Mouse (Mus musculus) lung, embryonic 16.5 days (tissue): ENCODE measurements around the gene Nhsl2. TPM values are rescaled to one million over a fixed set of nuclear protein-coding genes. Genes with fewer than 3 reads are reported as not detected.
A peak's percentile ranks its signal among the peaks of the same experiment; 100 is the strongest.

Experiments used
- ATAC-seq: fragments of 200-750 bp; cut with Nextera tagmentation; 2 replicates; pipeline ENCODE4 v1.8.0; 2017; ENCODE audit warnings: low read depth, mild to moderate bottlenecking, moderate library complexity
- H3K27ac ChIP-seq: fragments of 300-500 bp; sonication (generic); 2 replicates; pipeline ENCODE4 v1.5.1; 2014; ENCODE audit warnings: mild to moderate bottlenecking, control low read depth, low read length
- H3K27me3 ChIP-seq: fragments of 300-500 bp; sonication (generic); 2 replicates; pipeline ENCODE4 v1.6.1; 2014; ENCODE audit warnings: low read depth, low read length, mixed read lengths; ENCODE audit not compliant: control insufficient read depth, insufficient read depth
- H3K36me3 ChIP-seq: fragments of 300-500 bp; sonication (generic); 2 replicates; pipeline ENCODE4 v1.6.1; 2014; ENCODE audit warnings: low read length; ENCODE audit not compliant: control insufficient read depth, insufficient read depth
- H3K4me1 ChIP-seq: fragments of 300-500 bp; sonication (generic); replicated peaks from 2 replicates; pipeline ENCODE4 v1.6.1; 2014; ENCODE audit warnings: low read length, mixed read lengths; ENCODE audit not compliant: control insufficient read depth, insufficient read depth
- H3K4me2 ChIP-seq: fragments of 300-500 bp; sonication (generic); 2 replicates; pipeline ENCODE4 v1.6.1; 2014; ENCODE audit warnings: low read depth, low read length, control low read depth
- H3K4me3 ChIP-seq: fragments of 300-500 bp; sonication (generic); 2 replicates; pipeline ENCODE4 v1.5.1; 2014; ENCODE audit warnings: mild to moderate bottlenecking, low read length, control low read depth
- H3K9ac ChIP-seq: fragments of 300-500 bp; sonication (generic); 2 replicates; pipeline ENCODE4 v1.6.1; 2014; ENCODE audit warnings: low read length, control low read depth
- H3K9me3 ChIP-seq: fragments of 300-500 bp; sonication (generic); 2 replicates; pipeline ENCODE4 v1.6.1; 2016; ENCODE audit warnings: low read length; ENCODE audit not compliant: control insufficient read depth
- WGBS: fragments of 180-500 bp; shearing (Covaris S2); extraction: QIAGEN DNeasy Blood & Tissue Kit; methylation state at CpG from one replicate; pipeline ENCODE4 v1.1.7; 2014; 5-methylcytosine and 5-hydroxymethylcytosine counted together
- polyA plus RNA-seq: library from polyadenylated mRNA; unstranded; fragments of >200 nt; fragmentation: Nextera tagmentation; extraction: Ambion mirVana; gene quantifications from 2 replicates; pipeline ENCODE4 v1.2.1, GENCODE M21; 2015

Gene Nhsl2
- polyA plus RNA-seq, 1 experiment from 2014 or later = 4.5 TPM

DNA sequence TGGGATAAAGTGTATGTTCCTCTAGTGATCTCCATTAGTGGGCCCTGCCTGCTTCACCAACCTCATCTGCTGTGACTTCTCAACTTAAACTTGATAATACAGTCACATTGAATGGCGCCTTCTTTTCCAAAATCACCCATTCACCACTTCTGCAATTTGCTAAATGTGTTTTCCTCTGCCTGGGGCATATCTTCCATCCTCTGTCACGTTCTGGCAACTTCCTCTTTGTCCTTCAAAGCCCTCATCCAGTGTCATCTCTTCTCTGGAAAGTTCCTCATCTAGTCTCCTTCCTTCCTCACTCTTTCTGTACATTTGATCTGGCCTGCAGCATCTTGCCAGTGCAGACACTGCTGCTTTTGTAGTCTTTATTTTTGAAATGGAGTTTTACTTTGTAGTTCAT lies 158.8 kb downstream of the Nhsl2 start:
- no peak overlapping the region for H3K4me3 ChIP-seq
- peaks cover 6% of the 10 kb centered on the region; the same call in 1 of the 2 replicates for H3K27me3 ChIP-seq
- no peak for ATAC-seq
- H3K9ac ChIP-seq = no peak overlapping the region
- no peak overlapping the region for H3K4me2 ChIP-seq
- H3K27ac ChIP-seq = no peak overlapping the region
- whole genome bisulfite sequencing = 59% methylated on average over 2 of the region's 2 CpGs
- H3K9me3 ChIP-seq = no peaks in the 10 kb centered on the region
- H3K36me3 ChIP-seq = no peaks in the 10 kb centered on the region
- H3K4me1 ChIP-seq = 0 out of 2 replicates have a peak, but pooled peaks cover 2% of the 10 kb centered on the region

DNA sequence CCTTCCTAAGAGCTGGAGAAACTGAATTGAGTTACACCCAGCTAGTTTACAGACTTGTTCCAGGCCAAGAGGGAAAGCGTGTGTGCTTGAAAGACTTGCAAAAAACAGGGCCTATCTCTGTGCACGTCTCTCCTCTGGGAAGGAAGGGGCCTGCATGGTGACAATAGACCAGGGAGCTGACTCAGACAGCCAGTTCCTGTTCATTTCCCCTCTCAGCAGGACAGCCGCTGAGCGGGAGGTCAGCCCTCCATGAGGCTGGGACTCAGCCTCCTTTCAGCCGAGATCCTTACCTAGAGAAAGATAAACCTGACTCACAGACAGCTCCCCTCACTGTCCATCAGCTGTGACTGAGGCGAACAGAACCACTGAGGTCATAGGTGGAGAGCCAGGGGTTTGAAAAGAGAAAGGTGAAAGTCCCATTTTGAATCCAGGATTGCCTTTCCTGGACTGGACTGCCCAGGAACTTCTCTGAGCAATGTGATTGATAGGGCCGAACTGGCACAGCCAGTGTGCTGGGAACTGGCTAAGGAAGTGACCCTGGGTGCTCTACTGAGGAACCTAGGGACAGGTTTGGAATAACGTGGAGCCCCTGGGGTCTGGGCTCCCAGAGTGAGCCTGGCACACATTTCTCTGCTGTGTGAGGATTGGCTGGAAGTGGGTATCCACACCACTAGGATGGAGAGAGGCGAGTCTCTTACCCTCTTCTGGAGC lies 168.2 kb downstream of the Nhsl2 start:
- Histone ChIP-seq H3K27ac (peak overlapping the region; percentile 71), H3K9me3 (no peaks in the 10 kb centered on the region), H3K4me2 (peak overlapping the region; percentile 1; the same call in 1 of the 2 replicates), H3K36me3 (no peaks in the 10 kb centered on the region), H3K9ac (no peak overlapping the region), H3K4me1 (no peaks in the 10 kb centered on the region), H3K4me3 (peak overlapping the region; percentile 17), H3K27me3 (0 out of 2 replicates have a peak, but pooled peaks cover 2% of the 10 kb centered on the region)
- 42% methylated on average over 9 of the region's 9 CpGs for WGBS
- peak; percentile 74 for ATAC-seq

DNA sequence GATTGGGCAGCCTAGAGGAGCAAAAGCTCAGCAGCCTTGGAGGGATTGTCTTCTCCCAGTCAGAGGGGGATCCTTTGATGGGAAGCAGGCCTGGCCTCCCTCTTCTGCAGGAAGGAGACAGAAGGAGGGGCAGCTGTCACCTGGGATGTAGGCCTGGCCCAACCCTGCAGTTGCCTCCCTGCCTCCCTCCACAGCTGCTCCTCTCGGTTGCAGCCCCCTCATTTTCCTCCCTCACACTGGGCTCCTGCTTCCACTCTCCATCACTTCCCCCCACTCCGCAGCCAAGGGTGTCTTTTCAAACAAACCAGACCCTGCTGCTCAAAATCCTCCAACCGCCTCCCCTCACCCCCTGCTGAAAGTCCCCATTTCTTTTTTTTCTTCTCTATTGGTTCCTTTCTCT lies 169.7 kb downstream of the Nhsl2 start:
- 31% methylated on average over 3 of the region's 3 CpGs for WGBS
- H3K9me3 ChIP-seq = no peaks in the 10 kb centered on the region
- no peaks in the 10 kb centered on the region for H3K4me1 ChIP-seq
- peak overlapping the region; percentile 7; the same call in 1 of the 2 replicates for H3K4me3 ChIP-seq
- H3K27me3 ChIP-seq = 0 out of 2 replicates have a peak, but pooled peaks cover 2% of the 10 kb centered on the region
- H3K9ac ChIP-seq = no peak overlapping the region
- H3K36me3 ChIP-seq = no peaks in the 10 kb centered on the region
- H3K4me2 ChIP-seq = peak overlapping the region; percentile 29; the same call in 1 of the 2 replicates
- peak; percentile 74 for ATAC-seq
- 0 out of 2 replicates have a peak overlapping the region, but pooled peaks have one; percentile 3 for H3K27ac ChIP-seq

DNA sequence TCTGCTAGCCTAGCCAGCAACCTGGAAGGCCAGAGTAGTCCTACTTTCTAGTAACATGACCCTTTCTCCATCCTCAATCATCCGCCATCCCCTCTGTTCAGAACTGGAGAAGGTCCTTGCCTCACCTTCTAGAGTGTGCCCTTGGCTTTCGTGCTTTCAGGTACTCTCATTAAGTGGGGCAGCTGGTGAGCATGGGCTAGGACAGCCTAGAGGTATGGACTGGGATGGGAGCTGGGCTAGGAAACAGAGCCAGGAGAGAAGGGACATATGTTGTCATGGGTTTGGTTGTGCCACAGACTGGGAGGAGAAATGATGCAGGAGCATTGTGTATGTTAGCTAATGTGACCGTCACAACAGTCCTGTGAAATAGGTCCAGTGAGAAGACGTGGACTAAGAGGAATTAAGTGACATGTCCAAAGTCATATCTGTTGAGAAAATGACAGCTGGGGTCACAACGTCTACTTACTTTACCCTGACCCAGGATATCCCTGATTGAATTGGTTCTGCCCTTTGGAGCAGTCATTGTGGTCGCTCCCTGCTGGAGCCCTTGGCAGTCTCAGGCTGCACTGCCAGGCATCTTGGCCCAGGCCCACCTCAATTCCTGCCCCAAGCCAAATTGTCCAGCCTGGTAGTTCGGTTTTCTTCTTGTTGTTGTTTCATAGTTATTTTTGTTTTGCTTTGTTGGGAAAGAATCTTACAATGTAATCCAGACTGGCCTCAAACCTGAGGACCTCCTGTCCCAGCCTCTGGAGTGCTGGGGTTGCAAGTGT lies 170.5 kb downstream of the Nhsl2 start:
- no peak overlapping the region for H3K27ac ChIP-seq
- H3K4me2 ChIP-seq = no peak overlapping the region
- no peak overlapping the region for H3K4me3 ChIP-seq
- H3K4me1 ChIP-seq = no peaks in the 10 kb centered on the region
- H3K36me3 ChIP-seq = no peaks in the 10 kb centered on the region
- no peak overlapping the region for H3K9ac ChIP-seq
- no peak for ATAC-seq
- no peaks in the 10 kb centered on the region for H3K9me3 ChIP-seq
- 62% methylated on average over 7 of the region's 7 CpGs for WGBS
- 0 out of 2 replicates have a peak, but pooled peaks cover 2% of the 10 kb centered on the region for H3K27me3 ChIP-seq

DNA sequence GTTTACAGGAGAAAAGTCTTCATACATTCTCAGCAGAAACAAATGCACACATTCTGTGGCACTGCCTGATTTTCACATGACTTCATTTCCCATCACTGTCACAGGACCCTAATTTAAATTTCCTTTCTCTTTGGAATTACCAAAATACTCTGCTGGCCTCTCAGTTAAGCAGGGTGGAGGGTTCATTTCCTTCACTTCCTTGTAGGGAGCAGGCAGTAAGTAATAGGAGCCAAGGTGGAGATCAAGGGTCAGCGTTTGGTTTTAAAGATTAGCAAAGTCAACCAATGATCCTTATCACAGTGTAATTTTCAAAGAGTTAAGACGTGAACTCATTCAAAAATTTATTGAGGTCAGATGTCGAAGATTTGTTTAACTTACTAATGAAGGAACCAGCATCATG lies 175.8 kb downstream of the Nhsl2 start:
- H3K4me2 ChIP-seq = no peak overlapping the region
- no peaks in the 10 kb centered on the region for H3K9me3 ChIP-seq
- H3K36me3 ChIP-seq = no peaks in the 10 kb centered on the region
- no peak overlapping the region for H3K4me3 ChIP-seq
- no peak overlapping the region for H3K9ac ChIP-seq
- H3K4me1 ChIP-seq = no peaks in the 10 kb centered on the region
- H3K27me3 ChIP-seq = no peaks in the 10 kb centered on the region
- WGBS = 38% methylated on average over 3 of the region's 3 CpGs
- no peak overlapping the region for H3K27ac ChIP-seq
- no peak for ATAC-seq

- Histone ChIP-seq H3K27me3 (no peaks in the 10 kb centered on the region), H3K36me3 (no peaks in the 10 kb centered on the region), H3K4me3 (no peak overlapping the region), H3K9ac (no peak overlapping the region), H3K9me3 (no peaks in the 10 kb centered on the region), H3K4me2 (no peak overlapping the region), H3K4me1 (no peaks in the 10 kb centered on the region), H3K27ac (no peak overlapping the region)
- 38% methylated on average over 6 of the region's 6 CpGs for WGBS
- ATAC-seq = no peak
These were observed 182.7 kb downstream of the Nhsl2 start for GRCm38 (mm10) chrX:102031851-102032250.

DNA sequence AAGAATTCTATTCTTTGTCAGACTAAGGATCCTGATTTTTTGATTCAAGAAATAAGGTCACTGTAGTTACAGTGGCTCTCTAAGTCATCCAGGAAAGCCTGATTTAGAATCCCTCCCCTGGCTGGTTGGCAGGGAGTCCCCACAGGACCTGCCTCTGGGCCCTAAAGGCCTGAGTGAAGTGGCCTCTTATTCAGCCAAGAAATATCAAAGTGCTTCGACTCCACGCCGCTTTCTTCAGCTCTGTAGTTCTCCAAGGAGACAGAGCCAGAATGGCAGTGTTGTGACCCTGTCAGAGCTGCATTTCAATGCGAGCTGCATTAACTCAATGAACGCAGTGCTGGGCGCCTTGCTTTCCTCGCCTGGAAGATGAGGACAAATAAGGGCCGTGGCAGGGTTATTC lies 183.2 kb downstream of the Nhsl2 start:
- Histone ChIP-seq H3K4me3 (no peak overlapping the region), H3K27ac (no peak overlapping the region)
- WGBS = 64% methylated on average over 8 of the region's 8 CpGs

DNA sequence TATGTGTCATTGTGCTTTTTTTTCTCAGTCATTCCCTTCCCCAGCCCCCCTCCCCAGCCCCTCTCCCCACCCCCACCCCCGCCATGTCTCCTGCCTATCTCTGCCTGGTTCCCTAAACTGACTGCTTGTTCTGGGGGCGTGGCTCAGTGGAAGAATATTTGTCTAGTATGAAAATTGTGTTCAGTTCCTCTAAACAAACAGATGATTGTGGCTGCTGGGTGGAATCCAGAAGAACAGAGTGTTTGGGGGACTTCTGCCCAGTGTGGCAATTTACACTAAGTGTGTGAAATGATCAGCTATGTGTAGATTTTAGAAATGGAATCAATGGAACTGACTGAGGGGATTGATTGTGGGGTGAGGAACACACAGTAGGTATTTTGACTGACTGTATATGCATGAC lies 184.4 kb downstream of the Nhsl2 start:
- Histone ChIP-seq H3K4me2 (no peak overlapping the region), H3K4me1 (no peaks in the 10 kb centered on the region), H3K4me3 (no peak overlapping the region), H3K27me3 (no peaks in the 10 kb centered on the region), H3K27ac (no peak overlapping the region), H3K36me3 (no peaks in the 10 kb centered on the region), H3K9me3 (no peaks in the 10 kb centered on the region), H3K9ac (no peak overlapping the region)
- 64% methylated on average over 2 of the region's 2 CpGs for WGBS
- ATAC-seq = no peak

More for the DNA sequence above, 183.2 kb downstream of the Nhsl2 start:
- H3K36me3 ChIP-seq = no peaks in the 10 kb centered on the region
- ATAC-seq = no peak
- H3K4me1 ChIP-seq = no peaks in the 10 kb centered on the region
- no peak overlapping the region for H3K4me2 ChIP-seq
- H3K9me3 ChIP-seq = no peaks in the 10 kb centered on the region
- H3K27me3 ChIP-seq = no peaks in the 10 kb centered on the region
- H3K9ac ChIP-seq = no peak overlapping the region

DNA sequence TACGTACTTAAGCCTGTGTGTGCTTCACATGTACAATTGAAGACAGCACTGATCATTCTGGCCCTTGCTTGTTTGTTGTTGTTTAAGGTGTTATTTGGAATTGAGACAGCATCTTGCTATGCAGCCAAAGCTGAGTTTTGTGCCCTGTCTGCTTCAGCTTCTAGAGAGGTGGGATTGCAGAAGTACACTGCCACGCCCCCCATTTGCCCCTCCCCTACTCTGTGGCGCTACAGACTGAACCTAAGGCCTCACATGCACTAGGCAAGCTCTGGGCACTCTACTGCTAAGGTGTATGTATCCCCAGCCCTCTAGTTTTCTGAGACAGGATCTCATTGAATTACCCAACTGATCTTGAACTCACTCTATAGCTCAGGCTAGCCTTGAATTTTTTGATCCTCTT lies 186.5 kb downstream of the Nhsl2 start:
- no peak for ATAC-seq
- H3K9me3 ChIP-seq = no peaks in the 10 kb centered on the region
- 45% methylated on average over 3 of the region's 3 CpGs for WGBS

More for the DNA sequence above, 186.5 kb downstream of the Nhsl2 start:
- Histone ChIP-seq H3K27ac (no peak overlapping the region), H3K4me3 (no peak overlapping the region), H3K4me1 (no peaks in the 10 kb centered on the region), H3K4me2 (no peak overlapping the region), H3K9ac (no peak overlapping the region), H3K36me3 (no peaks in the 10 kb centered on the region), H3K27me3 (no peaks in the 10 kb centered on the region)
